Mouse (Mus musculus) embryonic fibroblast, embryonic 13.5 days (primary cell): ENCODE measurements around the gene Il9.

Source experiments
- CTCF ChIP-seq: IDR thresholded peaks from 2 replicates; pipeline ENCODE4 v1.5.1; 2011; ENCODE audit warnings: mild to moderate bottlenecking, control low read depth, low read length, moderate library complexity, borderline replicate concordance; ENCODE audit not compliant: insufficient read depth
- POLR2A ChIP-seq: IDR thresholded peaks from 2 replicates; pipeline ENCODE4 v1.6.1; 2011; ENCODE audit warnings: low read depth, mild to moderate bottlenecking, control low read depth, low read length, moderate library complexity

DNA sequence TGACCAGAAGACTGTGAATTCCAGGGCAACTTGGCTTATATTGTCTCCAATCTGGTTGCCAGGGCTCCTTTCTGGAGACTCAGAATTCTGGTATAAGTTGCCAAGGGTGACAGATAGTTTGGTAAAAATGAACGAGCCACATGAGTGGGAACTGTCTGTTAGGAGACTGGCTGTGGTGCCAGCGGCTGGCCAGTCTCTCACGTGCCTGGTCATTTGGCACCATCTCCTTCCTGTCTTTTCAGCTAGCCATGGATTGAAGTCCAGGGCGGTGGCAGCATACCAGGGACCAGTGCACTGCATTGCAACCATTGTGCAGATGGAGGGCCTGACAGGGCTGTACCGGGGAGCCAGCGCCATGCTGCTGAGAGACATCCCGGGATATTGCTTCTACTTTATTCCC is 18.8 kb downstream of the Il9 start:
- TF ChIP-seq POLR2A (no peak), CTCF (no peak)
